ENCODE assay signal across 8 mouse cellular contexts in genomic region chr11:32454231-32454799, GRCm38 (mm10). TPM values are rescaled to one million over a fixed set of nuclear protein-coding genes. Genes with fewer than 3 reads are reported as not detected.
DNase-seq lines count a peak whose midpoint lies in the region; ATAC-seq and TF ChIP-seq lines count a peak whose summit lies in the region.

No protein-coding gene starts in this region.

- ATAC-seq in forebrain, embryonic 14.5 days, result no peak
- peak; percentile 45 for ATAC-seq in liver, embryonic 11.5 days (replicated peaks; ENCODE audit: low FRiP score)

- TF ChIP-seq POLR2A in ES-Bruce4 (IDR thresholded peaks at IDR 0.05; ENCODE audit: insufficient read depth, low read length), result no peak
- no peak for TF ChIP-seq POLR2A in olfactory bulb, adult 2 months (IDR thresholded peaks at IDR 0.05; ENCODE audit: insufficient read depth, low read depth, low read length)

- WGBS in heart, embryonic 10.5 days, result 2% methylated on average over 19 of the region's 19 CpGs
- 4% methylated on average over 18 of the region's 19 CpGs for WGBS in forebrain, embryonic 14.5 days
- 4% methylated on average over 19 of the region's 19 CpGs for WGBS in liver, embryonic 11.5 days
- WGBS in olfactory bulb, adult 2 months, result 5% methylated on average over 19 of the region's 19 CpGs

- H3K9me3 ChIP-seq in heart, embryonic 10.5 days, result no peaks in the 10 kb centered on the region
- H3K9me3 ChIP-seq in ES-Bruce4 (replicated peaks; ENCODE audit: control insufficient read depth, insufficient read depth, low read length, poor library complexity, severe bottlenecking), result no peaks in the 10 kb centered on the region
- H3K9me3 ChIP-seq in forebrain, embryonic 14.5 days (replicated peaks; ENCODE audit: control insufficient read depth, low read length), result no peaks in the 10 kb centered on the region
- no peaks in the 10 kb centered on the region for H3K9me3 ChIP-seq in liver, embryonic 11.5 days (ENCODE audit: control insufficient read depth, low read length)

- intact Hi-C loops in heart, postnatal 25 days (cut with DNase I), result loop anchor here (5.0 kb wide), 2 partner anchors 107 to 253 kb away; partner anchors contain the start of gene Sh3pxd2b

- H3K27ac ChIP-seq in heart, embryonic 10.5 days, result peak overlapping the region; percentile 99
- no peak overlapping the region for H3K27ac ChIP-seq in ES-Bruce4 (ENCODE audit: insufficient read depth, low read length)
- H3K27ac ChIP-seq in forebrain, embryonic 14.5 days (ENCODE audit: low read depth, low read length), result peak overlapping the region; percentile 96; the same call in 1 of the 2 replicates
- no peak overlapping the region for H3K27ac ChIP-seq in liver, embryonic 11.5 days (ENCODE audit: low read depth, low read length)
- H3K27ac ChIP-seq in olfactory bulb, adult 2 months (ENCODE audit: insufficient read depth, low read depth, low read length), result no peak overlapping the region

- H3K4me1 ChIP-seq in heart, embryonic 10.5 days, result peaks cover 9% of the 10 kb centered on the region; the same call in 1 of the 2 replicates
- H3K4me1 ChIP-seq in ES-Bruce4 (ENCODE audit: control insufficient read depth, insufficient read depth, low read length), result no peaks in the 10 kb centered on the region
- H3K4me1 ChIP-seq in forebrain, embryonic 14.5 days (ENCODE audit: control insufficient read depth, insufficient read depth, low read length), result peaks cover 13% of the 10 kb centered on the region; the same call in 1 of the 2 replicates
- no peaks in the 10 kb centered on the region; the same call in 1 of the 2 replicates for H3K4me1 ChIP-seq in liver, embryonic 11.5 days (replicated peaks; ENCODE audit: control insufficient read depth, insufficient read depth, low read length)
- 0 out of 2 replicates have a peak, but pooled peaks cover 3% of the 10 kb centered on the region for H3K4me1 ChIP-seq in olfactory bulb, adult 2 months (ENCODE audit: control insufficient read depth, insufficient read depth, low read length)

- H3K36me3 ChIP-seq in heart, embryonic 10.5 days, result no peaks in the 10 kb centered on the region
- no peaks in the 10 kb centered on the region for H3K36me3 ChIP-seq in ES-Bruce4 (ENCODE audit: control insufficient read depth, insufficient read depth, low read length, poor library complexity, severe bottlenecking)
- no peaks in the 10 kb centered on the region for H3K36me3 ChIP-seq in forebrain, embryonic 14.5 days (ENCODE audit: control insufficient read depth, insufficient read depth, low read length)
- no peaks in the 10 kb centered on the region for H3K36me3 ChIP-seq in liver, embryonic 11.5 days (ENCODE audit: control insufficient read depth, insufficient read depth, low read length)

- H3K9ac ChIP-seq in ES-Bruce4 (ENCODE audit: low read depth, poor library complexity, severe bottlenecking), result peak overlapping the region; percentile 97
- peak overlapping the region; percentile 96 for H3K9ac ChIP-seq in forebrain, embryonic 14.5 days (ENCODE audit: low read length)
- peak overlapping the region; percentile 87 for H3K9ac ChIP-seq in liver, embryonic 11.5 days (ENCODE audit: low read depth, low read length)

- no peak for TF ChIP-seq CTCF in ES-Bruce4 (IDR thresholded peaks at IDR 0.05; ENCODE audit: low read depth, low read length)
- no peak for TF ChIP-seq CTCF in olfactory bulb, adult 2 months (IDR thresholded peaks at IDR 0.05; ENCODE audit: insufficient read depth, low read depth, low read length)

- no peaks in the 10 kb centered on the region for H3K27me3 ChIP-seq in heart, embryonic 10.5 days (ENCODE audit: insufficient read depth, poor library complexity, severe bottlenecking)
- peaks cover 2% of the 10 kb centered on the region for H3K27me3 ChIP-seq in ES-Bruce4 (ENCODE audit: control insufficient read depth, insufficient read depth, low read length, poor library complexity, severe bottlenecking)
- no peaks in the 10 kb centered on the region for H3K27me3 ChIP-seq in forebrain, embryonic 14.5 days (replicated peaks; ENCODE audit: control insufficient read depth, insufficient read depth, low read length)
- no peaks in the 10 kb centered on the region for H3K27me3 ChIP-seq in liver, embryonic 11.5 days (replicated peaks; ENCODE audit: control insufficient read depth, insufficient read depth, low read length)

- peak overlapping the region; percentile 69 for H3K4me2 ChIP-seq in forebrain, embryonic 14.5 days (ENCODE audit: low read length)
- H3K4me2 ChIP-seq in liver, embryonic 11.5 days, result peak overlapping the region; percentile 98

- no peak for DNase-seq in heart, embryonic 10.5 days (ENCODE audit: low spot score)
- DNase-seq in heart, postnatal 25 days (ENCODE audit: low spot score), result no peak
- peak; percentile 40 for DNase-seq in forebrain, embryonic 14.5 days (ENCODE audit: low spot score)
- no peak for DNase-seq in liver, embryonic 11.5 days (ENCODE audit: low spot score)
- no peak for DNase-seq in spleen, postnatal 10 days (ENCODE audit: low spot score in 2 of 2)
- no peak for DNase-seq in thymus, postnatal 0 days (ENCODE audit: low spot score)

- peak overlapping the region; percentile 86 for H3K4me3 ChIP-seq in heart, embryonic 10.5 days
- H3K4me3 ChIP-seq in ES-Bruce4 (ENCODE audit: low read depth, low read length), result peak overlapping the region; percentile 84
- peak overlapping the region; percentile 94 for H3K4me3 ChIP-seq in forebrain, embryonic 14.5 days (ENCODE audit: low read depth, low read length)
- H3K4me3 ChIP-seq in liver, embryonic 11.5 days (ENCODE audit: low read depth, low read length), result peak overlapping the region; percentile 79
- peak overlapping the region; percentile 91 for H3K4me3 ChIP-seq in olfactory bulb, adult 2 months (ENCODE audit: insufficient read depth, low read depth, low read length)

- TF ChIP-seq EP300 in ES-Bruce4 (IDR thresholded peaks at IDR 0.05; ENCODE audit: insufficient read depth, low read depth, low read length), result no peak

RNA-seq across cellular contexts. Expression of gene Ubtd2, which starts 0.9 kb away (rescaled TPM):
- 31.2 and 46.7 TPM in 2 replicates for polyA plus RNA-seq in heart, embryonic 10.5 days (2016; fragmentation: Nextera tagmentation; extraction: Ambion mirVana)
- total RNA-seq in heart, postnatal 25 days (2021), result 1 to 10 TPM; 6.3 to 8.9 TPM
- polyA plus RNA-seq in ES-Bruce4 (2011; ENCODE audit: insufficient read depth, insufficient read length, low read depth, missing spikeins), result 25.1 and 25.9 TPM in 2 replicates
- 71.7 and 76.2 TPM in 2 replicates for polyA plus RNA-seq in forebrain, embryonic 14.5 days (2014; fragmentation: Nextera tagmentation; extraction: Ambion mirVana)
- polyA plus RNA-seq in liver, embryonic 11.5 days (2014; fragmentation: Nextera tagmentation; extraction: Ambion mirVana), result 21.1 and 23.2 TPM in 2 replicates
- polyA plus RNA-seq in olfactory bulb, adult 2 months (2012; ENCODE audit: insufficient read depth, insufficient read length, low replicate concordance, missing spikeins), result not detected in 2 replicates
- polyA plus RNA-seq in thymus, postnatal 0 days (2015; fragmentation: Nextera tagmentation; extraction: Ambion mirVana), result 15.4 and 16.1 TPM in 2 replicates

Comparison
In these comparisons a context has a peak if more than half of its experiments do, and no peak if none do; other contexts are left out.
1. H3K27ac ChIP-seq: peak in heart, embryonic 10.5 days (single experiment) and forebrain, embryonic 14.5 days (single experiment); none in ES-Bruce4 (single experiment), liver, embryonic 11.5 days (single experiment) and olfactory bulb, adult 2 months (single experiment).
2. RNA of gene Ubtd2, which starts 0.9 kb away (polyA plus RNA-seq): 71.7 to 76.2 TPM in forebrain, embryonic 14.5 days, 31.2 to 46.7 TPM in heart, embryonic 10.5 days, 25.1 to 25.9 TPM in ES-Bruce4, 21.1 to 23.2 TPM in liver, embryonic 11.5 days and 15.4 to 16.1 TPM in thymus, postnatal 0 days; not detected in olfactory bulb, adult 2 months; every median in the first group is over 10 times any median in the second.
3. Peak in every context shown above with its lines, with median percentiles within 50 percentile points of each other: H3K4me3 ChIP-seq and H3K9ac ChIP-seq.